Mouse (Mus musculus): Measurements from ENCODE around the gene Rprd1b. TPM values are rescaled to one million over a fixed set of nuclear protein-coding genes. Genes with fewer than 3 reads are reported as not detected.

Rprd1b gene
- polyA plus RNA-seq, 1 experiment = 13.2 TPM

- H3K4me3 ChIP-seq (ENCODE audit: low read depth, low read length) = no peak overlapping the region
- WGBS = 84% methylated on average over 3 of the region's 3 CpGs
- TF ChIP-seq POLR2A (IDR thresholded peaks at IDR 0.05; ENCODE audit: low read depth, low read length) (no peak), CTCF (IDR thresholded peaks at IDR 0.05; ENCODE audit: extremely low read depth, insufficient read length, insufficient replicate concordance, low read depth, low read length) (no peak)
- no peaks in the 10 kb centered on the region for H3K27me3 ChIP-seq (ENCODE audit: control insufficient read depth, insufficient read depth, low read length)
- no peak overlapping the region for H3K27ac ChIP-seq (ENCODE audit: insufficient read depth, low read depth, low read length)
- H3K36me3 ChIP-seq (ENCODE audit: control insufficient read depth, insufficient read depth, low read length) = peaks cover 12% of the 10 kb centered on the region
- no peaks in the 10 kb centered on the region for H3K4me1 ChIP-seq (ENCODE audit: control insufficient read depth, insufficient read depth, insufficient read length, low read length)
Measured at GRCm38 (mm10) chr2:158012608-158013007, 15.7 kb upstream of the Rprd1b start.

- no peaks in the 10 kb centered on the region for H3K4me1 ChIP-seq (ENCODE audit: control insufficient read depth, insufficient read depth, insufficient read length, low read length)
- H3K4me3 ChIP-seq (ENCODE audit: low read depth, low read length) = no peak overlapping the region
- TF ChIP-seq POLR2A (IDR thresholded peaks at IDR 0.05; ENCODE audit: low read depth, low read length) = no peak
- TF ChIP-seq CTCF (IDR thresholded peaks at IDR 0.05; ENCODE audit: extremely low read depth, insufficient read length, insufficient replicate concordance, low read depth, low read length) = no peak
- H3K36me3 ChIP-seq (ENCODE audit: control insufficient read depth, insufficient read depth, low read length) = no peaks in the 10 kb centered on the region
- no peaks in the 10 kb centered on the region for H3K27me3 ChIP-seq (ENCODE audit: control insufficient read depth, insufficient read depth, low read length)
- H3K27ac ChIP-seq (ENCODE audit: insufficient read depth, low read depth, low read length) = no peak overlapping the region
- WGBS = 88% methylated on average over 4 of the region's 4 CpGs
Measured at GRCm38 (mm10) chr2:158017330-158017729, 11.0 kb upstream of the Rprd1b start.

GRCm38 (mm10) chr2:158027855-158028353, 393 bp upstream of the Rprd1b start:
- Histone ChIP-seq H3K4me1 (ENCODE audit: control insufficient read depth, insufficient read depth, insufficient read length, low read length) (peaks cover 5% of the 10 kb centered on the region; the same call in 1 of the 2 replicates), H3K36me3 (ENCODE audit: control insufficient read depth, insufficient read depth, low read length) (0 out of 2 replicates have a peak, but pooled peaks cover 2% of the 10 kb centered on the region), H3K27ac (ENCODE audit: insufficient read depth, low read depth, low read length) (peak overlapping the region; percentile 80), H3K27me3 (ENCODE audit: control insufficient read depth, insufficient read depth, low read length) (no peaks in the 10 kb centered on the region), H3K4me3 (ENCODE audit: low read depth, low read length) (peak overlapping the region; percentile 80)
- under 1% methylated on average over 16 of the region's 16 CpGs for WGBS
- TF ChIP-seq CTCF (IDR thresholded peaks at IDR 0.05; ENCODE audit: extremely low read depth, insufficient read length, insufficient replicate concordance, low read depth, low read length) (peak; percentile 25; the same call in 1 of the 2 replicates), POLR2A (IDR thresholded peaks at IDR 0.05; ENCODE audit: low read depth, low read length) (no peak)

GRCm38 (mm10) chr2:158030007-158030406, 1.7 kb downstream of the Rprd1b start:
- no peaks in the 10 kb centered on the region for H3K27me3 ChIP-seq (ENCODE audit: control insufficient read depth, insufficient read depth, low read length)
- no peak overlapping the region for H3K27ac ChIP-seq (ENCODE audit: insufficient read depth, low read depth, low read length)
- 21% methylated on average over 7 of the region's 7 CpGs for WGBS
- peak overlapping the region; percentile 3; the same call in 1 of the 2 replicates for H3K4me3 ChIP-seq (ENCODE audit: low read depth, low read length)
- peaks cover 5% of the 10 kb centered on the region; the same call in 1 of the 2 replicates for H3K4me1 ChIP-seq (ENCODE audit: control insufficient read depth, insufficient read depth, insufficient read length, low read length)
- 0 out of 2 replicates have a peak, but pooled peaks cover 2% of the 10 kb centered on the region for H3K36me3 ChIP-seq (ENCODE audit: control insufficient read depth, insufficient read depth, low read length)
- no peak for TF ChIP-seq POLR2A (IDR thresholded peaks at IDR 0.05; ENCODE audit: low read depth, low read length)
- TF ChIP-seq CTCF (IDR thresholded peaks at IDR 0.05; ENCODE audit: extremely low read depth, insufficient read length, insufficient replicate concordance, low read depth, low read length) = no peak

- Histone ChIP-seq H3K36me3 (ENCODE audit: control insufficient read depth, insufficient read depth, low read length) (peaks cover 18% of the 10 kb centered on the region), H3K27me3 (ENCODE audit: control insufficient read depth, insufficient read depth, low read length) (no peaks in the 10 kb centered on the region), H3K27ac (ENCODE audit: insufficient read depth, low read depth, low read length) (no peak overlapping the region), H3K4me3 (ENCODE audit: low read depth, low read length) (no peak overlapping the region), H3K4me1 (ENCODE audit: control insufficient read depth, insufficient read depth, insufficient read length, low read length) (no peaks in the 10 kb centered on the region)
- TF ChIP-seq CTCF (IDR thresholded peaks at IDR 0.05; ENCODE audit: extremely low read depth, insufficient read length, insufficient replicate concordance, low read depth, low read length) (no peak), POLR2A (IDR thresholded peaks at IDR 0.05; ENCODE audit: low read depth, low read length) (no peak)
- WGBS = 87% methylated on average over 2 of the region's 2 CpGs
Measured at GRCm38 (mm10) chr2:158035813-158036212, 7.5 kb downstream of the Rprd1b start.

GRCm38 (mm10) chr2:158036408-158036807, 8.1 kb downstream of the Rprd1b start:
- Histone ChIP-seq H3K4me1 (ENCODE audit: control insufficient read depth, insufficient read depth, insufficient read length, low read length) (no peaks in the 10 kb centered on the region), H3K4me3 (ENCODE audit: low read depth, low read length) (no peak overlapping the region), H3K27me3 (ENCODE audit: control insufficient read depth, insufficient read depth, low read length) (no peaks in the 10 kb centered on the region), H3K27ac (ENCODE audit: insufficient read depth, low read depth, low read length) (no peak overlapping the region), H3K36me3 (ENCODE audit: control insufficient read depth, insufficient read depth, low read length) (peaks cover 19% of the 10 kb centered on the region)
- 85% methylated on average over 6 of the region's 6 CpGs for WGBS
- TF ChIP-seq CTCF (IDR thresholded peaks at IDR 0.05; ENCODE audit: extremely low read depth, insufficient read length, insufficient replicate concordance, low read depth, low read length) = no peak
- no peak for TF ChIP-seq POLR2A (IDR thresholded peaks at IDR 0.05; ENCODE audit: low read depth, low read length)

- 86% methylated on average over 7 of the region's 7 CpGs for WGBS
Measured at GRCm38 (mm10) chr2:158036953-158037352, 8.7 kb downstream of the Rprd1b start.

More at GRCm38 (mm10) chr2:158036953-158037352, 8.7 kb downstream of the Rprd1b start:
- Histone ChIP-seq H3K4me1 (ENCODE audit: control insufficient read depth, insufficient read depth, insufficient read length, low read length) (no peaks in the 10 kb centered on the region), H3K27ac (ENCODE audit: insufficient read depth, low read depth, low read length) (no peak overlapping the region), H3K27me3 (ENCODE audit: control insufficient read depth, insufficient read depth, low read length) (no peaks in the 10 kb centered on the region), H3K4me3 (ENCODE audit: low read depth, low read length) (no peak overlapping the region), H3K36me3 (ENCODE audit: control insufficient read depth, insufficient read depth, low read length) (peaks cover 21% of the 10 kb centered on the region)
- no peak for TF ChIP-seq POLR2A (IDR thresholded peaks at IDR 0.05; ENCODE audit: low read depth, low read length)
- no peak for TF ChIP-seq CTCF (IDR thresholded peaks at IDR 0.05; ENCODE audit: extremely low read depth, insufficient read length, insufficient replicate concordance, low read depth, low read length)

Data from small intestine, adult 2 months (tissue).